Mouse (Mus musculus) embryo, embryonic 10 days (tissue): ENCODE measurements at regions not wholly inside any gene's neighbourhood (a gene's known extent, or its start where the extent isn't known, plus 50 kb on each side); places are given as distances from the start of the nearest gene placed in this dataset.
A peak's percentile ranks its signal among the peaks of the same experiment; 100 is the strongest.

ENCODE experiments used
- DNase-seq: peaks from one replicate; pipeline ENCODE4 v3.0.0-alpha.2; 2015; ENCODE audit warnings: low spot score

GRCm38 (mm10) chr1:155041592-155041991 is 57.8 kb downstream of the Ier5 start:
- no peak for DNase-seq

GRCm38 (mm10) chr1:155040939-155041371 is 58.5 kb downstream of the Ier5 start:
- DNase-seq: no peak

DNA sequence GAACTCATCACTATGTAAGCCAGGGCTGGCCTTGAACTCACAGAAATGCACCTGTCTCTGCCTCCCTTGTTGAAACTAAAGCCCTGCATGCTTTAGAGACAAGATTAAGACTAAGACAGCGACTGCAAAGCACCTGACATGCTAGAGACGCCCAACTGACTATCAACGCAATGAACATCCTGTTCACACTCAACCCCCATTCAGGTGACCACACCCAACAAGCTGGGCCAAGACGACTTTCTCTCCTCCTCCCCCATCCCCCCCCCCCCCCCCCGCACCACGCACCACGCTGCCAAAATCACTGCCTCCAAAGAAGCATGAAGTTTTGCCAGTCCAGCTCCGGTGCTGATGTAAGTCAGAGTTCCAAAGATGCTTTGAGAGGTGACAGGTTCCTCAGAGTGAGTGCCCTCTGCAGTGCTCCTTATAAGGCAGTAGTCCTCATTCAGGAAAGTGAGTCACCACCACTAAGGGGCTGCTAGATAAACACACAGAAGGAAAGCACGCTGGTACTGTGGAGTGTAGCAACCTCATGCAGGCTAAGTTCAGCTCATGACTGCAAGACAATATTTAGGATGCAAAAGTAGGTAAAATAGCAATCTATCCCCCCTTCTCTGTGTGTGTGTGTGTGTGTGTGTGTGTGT is 59.2 kb downstream of the Ier5 start:
- peak; percentile 53 for DNase-seq

- no peak for DNase-seq
These were observed 60.5 kb downstream of the Ier5 start for GRCm38 (mm10) chr1:155038631-155039625.

- no peak for DNase-seq
These were observed 62.0 kb downstream of the Ier5 start for GRCm38 (mm10) chr1:155037479-155037878.

- DNase-seq: peak; percentile 71
These were observed 68.5 kb downstream of the Ier5 start for GRCm38 (mm10) chr1:155030908-155031307.

DNA sequence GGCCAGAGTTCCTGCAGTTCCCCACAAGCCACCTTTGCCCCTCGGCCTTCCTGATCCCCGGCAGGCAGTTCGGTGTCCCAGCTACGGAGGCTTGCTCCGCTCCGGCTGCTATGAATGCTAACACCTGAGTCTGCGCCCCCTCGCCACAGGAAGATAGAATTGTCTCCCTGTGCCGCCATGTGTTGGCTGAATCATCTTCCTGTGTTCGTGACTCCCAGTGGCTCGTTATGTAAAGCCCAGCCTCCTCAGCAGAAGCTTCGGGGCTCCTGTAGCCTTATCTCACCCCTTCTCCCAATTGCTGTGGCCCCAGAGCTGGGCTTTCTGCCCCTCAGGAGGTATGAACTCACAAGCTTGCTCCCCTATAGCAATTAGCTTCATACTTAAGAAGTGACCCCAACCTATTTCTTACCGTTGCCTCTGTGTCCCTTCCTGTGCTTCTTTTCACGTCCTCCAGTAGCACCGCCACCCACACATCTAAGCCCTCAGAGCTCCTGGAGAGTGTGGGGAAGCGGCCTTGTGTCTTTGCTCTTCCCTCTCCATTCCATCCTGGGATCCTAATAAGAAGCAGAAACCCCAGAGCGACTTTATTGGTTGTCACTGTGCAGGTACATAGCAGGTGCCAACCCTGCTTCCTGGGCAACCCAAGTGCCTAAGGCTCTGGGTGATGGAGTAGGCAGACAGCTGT is 70.1 kb downstream of the Ier5 start:
- DNase-seq: no peak

DNA sequence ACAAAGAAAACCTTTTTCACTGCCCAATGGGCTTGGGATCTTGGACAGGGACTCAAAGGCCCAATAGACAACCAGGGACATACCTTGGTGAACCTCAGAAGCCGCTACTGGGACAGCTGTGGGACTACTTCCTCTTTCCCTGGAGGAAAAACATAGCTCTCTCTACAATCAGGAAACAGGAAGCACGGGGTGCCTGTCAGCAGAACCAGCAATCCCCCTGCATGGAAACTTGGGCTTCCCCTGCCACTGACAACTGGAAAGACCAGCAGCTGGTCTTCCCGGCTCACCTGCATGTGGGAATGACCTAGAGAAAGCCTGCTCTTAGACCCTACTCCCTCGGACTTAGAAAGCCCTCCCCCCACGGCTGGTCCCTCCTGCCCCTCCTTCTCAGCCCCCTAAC is 70.7 kb downstream of the Ier5 start:
- no peak for DNase-seq

DNA sequence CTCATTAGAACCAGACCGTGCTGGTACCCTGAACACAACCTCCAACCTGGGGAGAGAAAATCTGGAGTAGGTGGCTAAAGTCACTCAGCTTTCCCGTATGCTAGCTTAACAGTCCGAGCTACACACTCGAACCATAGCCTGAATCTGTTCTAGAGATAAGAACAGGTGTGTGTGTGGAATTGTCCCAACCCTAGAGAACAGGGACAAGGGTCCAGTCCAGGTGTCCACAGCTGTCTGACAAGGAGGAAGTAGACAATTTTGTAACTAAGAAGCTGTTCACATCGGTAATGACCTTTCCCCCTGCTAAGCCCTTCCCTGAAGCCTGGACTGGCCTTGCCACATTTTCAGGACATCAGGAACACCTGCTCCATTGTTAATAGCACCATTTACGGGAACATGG is 71.3 kb downstream of the Ier5 start:
- DNase-seq: no peak

DNA sequence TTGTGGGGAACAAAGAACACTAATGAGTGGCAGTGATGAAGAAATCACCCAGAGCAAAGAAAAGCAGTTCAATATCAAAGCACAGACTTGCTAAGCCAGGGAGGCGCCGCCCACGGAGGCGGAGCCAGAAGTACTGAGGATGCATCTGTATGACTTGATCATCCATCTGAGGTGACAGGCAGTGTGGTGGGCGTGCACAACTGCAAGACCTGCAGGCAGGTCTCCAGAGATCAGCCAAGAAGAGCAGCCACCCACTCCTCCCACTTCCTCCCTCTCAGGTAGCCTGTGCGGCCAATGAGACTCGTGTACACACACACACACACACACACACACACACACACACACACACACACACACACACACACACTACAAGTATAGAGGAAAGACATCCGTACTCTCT is 71.9 kb downstream of the Ier5 start:
- DNase-seq: peak; percentile 77

DNA sequence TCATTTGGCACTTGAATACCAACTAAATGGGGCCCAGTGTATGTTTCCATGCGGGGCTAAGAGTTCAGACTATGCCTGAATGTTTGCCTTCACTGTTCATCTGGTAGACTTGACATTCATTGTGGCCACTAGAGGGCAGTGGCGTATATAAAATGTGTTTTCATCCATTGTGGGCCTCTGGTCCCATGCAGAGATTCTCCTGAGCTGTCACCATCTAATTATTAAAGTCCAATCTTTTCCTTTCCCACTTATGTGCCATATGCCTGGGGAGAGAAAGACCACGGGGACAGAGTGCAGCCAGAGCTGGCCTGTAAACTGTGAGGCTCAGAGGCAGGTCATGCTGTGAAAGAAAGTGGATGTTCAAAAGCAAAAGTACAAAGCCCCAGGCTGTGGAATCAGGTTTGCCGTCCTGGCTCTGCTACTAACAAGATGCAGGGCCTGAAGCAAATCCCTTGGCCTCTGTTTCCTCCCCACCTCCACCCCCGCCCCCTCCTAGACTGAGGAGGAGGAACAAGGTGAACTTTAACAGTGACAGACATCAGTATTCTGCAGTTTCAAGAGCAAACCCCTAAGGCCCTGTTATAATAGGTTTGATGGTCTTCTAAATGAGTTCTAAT is 73.5 kb downstream of the Ier5 start:
- peak; percentile 92 for DNase-seq

DNA sequence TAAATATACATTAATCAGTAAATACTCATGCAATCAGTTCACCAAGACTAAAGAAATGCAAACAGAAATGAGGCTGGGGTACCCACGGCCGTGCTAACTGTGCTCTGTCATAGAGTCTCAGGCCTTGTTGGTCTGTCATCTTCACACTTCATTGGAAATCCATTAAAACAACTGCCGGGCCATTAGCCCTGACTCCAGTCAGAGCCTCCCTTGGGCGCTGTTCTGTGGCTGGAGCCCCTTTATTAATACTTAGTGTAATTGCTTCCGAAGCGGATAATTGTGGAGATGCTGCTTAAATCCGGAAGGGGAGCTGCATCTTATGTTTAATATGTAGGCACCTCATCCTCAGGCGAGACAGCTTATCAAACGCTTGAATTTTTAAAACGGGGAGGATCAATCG is 76.1 kb downstream of the Ier5 start:
- DNase-seq: no peak

DNA sequence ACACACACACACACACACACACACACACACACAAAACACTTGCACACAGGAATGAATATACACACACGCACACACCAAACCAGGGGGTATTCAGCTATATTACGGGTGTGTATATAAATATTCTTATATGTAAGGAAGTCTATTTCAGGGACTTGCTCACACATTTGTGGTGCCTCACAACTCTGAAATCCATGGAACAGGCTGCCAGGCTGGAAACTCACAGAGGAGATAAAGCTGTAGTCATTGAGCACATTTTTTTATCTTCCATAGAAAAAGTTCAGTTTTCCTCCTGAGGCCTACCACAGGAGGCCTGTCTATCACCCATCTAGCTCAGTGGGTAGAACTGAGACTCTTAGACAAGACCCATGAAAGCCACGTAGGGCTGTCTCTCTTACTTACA is 83.8 kb downstream of the Ier5 start:
- no peak for DNase-seq

DNA sequence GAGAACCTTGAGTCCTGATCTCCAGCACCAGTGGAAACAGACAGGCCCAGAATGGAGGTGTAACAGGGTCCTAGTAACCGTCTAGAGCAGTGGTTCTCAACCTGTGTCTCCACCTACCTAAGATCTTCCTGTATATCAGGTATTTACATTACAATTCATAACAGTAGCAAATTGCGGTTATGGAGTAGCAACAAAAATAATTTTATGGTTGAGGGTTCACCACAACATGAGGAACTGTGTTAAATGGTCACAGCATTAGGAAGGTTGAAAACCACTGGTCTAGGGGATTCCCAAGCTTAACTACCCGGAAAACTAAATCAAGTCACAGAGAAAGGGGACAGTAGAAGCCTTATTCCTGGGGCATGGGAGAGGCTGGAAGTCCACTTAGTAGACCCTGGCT is 84.5 kb downstream of the Ier5 start:
- no peak for DNase-seq

- no peak for DNase-seq
These were observed 85.7 kb downstream of the Ier5 start for GRCm38 (mm10) chr1:155013784-155014183.

DNA sequence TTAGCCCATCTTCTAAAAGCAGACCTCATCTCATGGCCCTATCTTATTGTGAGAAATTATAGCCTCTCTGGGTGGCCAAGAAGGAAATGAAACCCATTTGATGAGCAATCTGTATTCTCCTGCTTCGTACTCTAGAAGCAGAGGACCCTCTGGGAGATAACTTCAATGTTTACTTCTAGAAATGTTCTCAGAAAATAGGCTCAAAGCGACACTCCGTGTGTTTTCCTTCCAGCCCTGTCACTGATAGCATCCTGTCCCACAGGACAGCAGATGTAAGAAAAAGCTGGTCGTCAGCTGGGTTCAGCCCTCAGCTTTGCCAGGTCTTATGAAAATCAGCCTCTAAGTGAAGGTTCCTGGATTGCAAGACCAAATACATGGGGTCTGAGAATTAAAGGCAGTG is 86.1 kb downstream of the Ier5 start:
- DNase-seq: no peak

DNA sequence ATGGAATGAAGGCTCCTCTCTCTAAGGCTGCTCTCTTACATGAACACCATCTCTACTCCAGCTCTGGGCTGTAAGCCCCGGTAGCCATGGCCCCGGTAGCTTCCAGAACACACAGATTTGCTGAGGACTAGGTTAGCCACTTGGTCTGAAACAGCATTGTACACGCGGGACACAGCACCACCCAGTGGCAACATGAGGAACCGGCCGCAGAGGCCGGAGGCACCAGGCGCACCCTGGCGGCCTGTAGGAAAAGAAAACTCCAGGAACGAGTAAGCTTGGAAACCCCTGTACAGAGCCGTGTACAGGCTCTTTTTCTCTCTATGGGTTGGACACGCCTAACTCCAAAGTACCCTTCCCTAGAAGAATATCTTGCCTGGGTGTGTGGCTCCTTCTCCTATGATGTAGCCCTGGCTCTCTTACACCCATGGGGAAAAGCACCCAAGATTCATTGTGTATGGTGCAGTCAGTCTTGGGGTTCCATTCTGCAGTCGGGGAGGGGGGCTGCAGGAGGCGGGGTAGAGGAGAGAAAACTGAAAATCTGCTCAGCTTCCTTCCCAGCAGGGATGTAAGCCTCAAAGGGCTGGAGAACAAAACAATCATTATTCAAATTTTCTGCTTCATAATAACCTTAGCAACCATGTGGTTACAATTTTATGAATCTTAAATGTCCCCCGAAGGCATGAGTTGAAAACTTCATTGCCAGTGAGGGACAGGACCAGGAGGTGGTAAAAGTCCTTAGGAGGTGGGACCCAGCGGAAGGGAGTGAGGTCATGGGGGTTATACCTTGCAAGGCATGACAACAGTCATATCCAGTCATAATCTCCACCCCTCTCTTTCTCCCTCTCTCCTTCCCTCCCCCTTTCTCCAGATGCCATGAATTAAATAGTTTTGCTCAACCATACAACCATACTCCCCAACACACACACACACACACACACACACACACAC is 92.6 kb downstream of the Ier5 start:
- peak; percentile 88 for DNase-seq

DNA sequence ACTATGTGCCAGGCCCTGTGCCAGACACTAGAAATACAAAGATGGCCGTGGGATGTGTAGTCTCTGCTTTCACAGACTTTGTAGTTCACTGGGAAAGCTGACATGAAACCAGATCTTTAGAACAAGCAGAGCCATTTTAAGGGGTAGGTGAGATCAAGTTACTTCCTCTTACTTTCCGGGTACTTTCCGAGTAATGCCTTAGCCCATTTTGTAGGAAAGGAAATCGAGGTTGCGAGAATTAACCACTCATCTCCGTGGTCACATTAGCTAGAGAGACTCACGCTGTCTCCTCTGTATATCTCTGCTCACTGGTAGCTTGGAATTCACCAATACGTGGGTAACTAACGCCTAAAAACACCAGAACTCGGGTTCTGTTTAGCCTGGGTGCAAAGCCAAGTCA is 93.3 kb downstream of the Ier5 start:
- DNase-seq: no peak

- no peak for DNase-seq
These were observed 99.1 kb downstream of the Ier5 start for GRCm38 (mm10) chr1:155000301-155000700.

GRCm38 (mm10) chr1:154999501-155000131 is 99.8 kb downstream of the Ier5 start:
- DNase-seq: no peak
